Mouse (Mus musculus) gastrocnemius, postnatal 4 days (tissue): ENCODE measurements around the gene C5ar1. TPM values are rescaled to one million over a fixed set of nuclear protein-coding genes. Genes with fewer than 3 reads are reported as not detected.
A peak's percentile ranks its signal among the peaks of the same experiment; 100 is the strongest.

Source experiments
- DNase-seq, 2 experiments: peaks; one replicate each; pipeline ENCODE4 v3.0.0; 2021 to 2022; ENCODE audit warnings: low spot score in 2 of 2, mixed read lengths in 2 of 2
- total RNA-seq, 2 experiments: library from RNA; stranded (reverse); gene quantifications; 2 replicates each; pipeline ENCODE4 v1.2.3; 2021

Gene C5ar1
- total RNA-seq, 2 experiments from 2014 or later: 6.1 to 8.8 TPM

GRCm38 (mm10) chr7:16229869-16230268 is 29.5 kb downstream of the C5ar1 start:
- DNase-seq: no peak

- peak; percentile 92 to 95 for DNase-seq
Observed at GRCm38 (mm10) chr7:16221582-16222272, 37.6 kb downstream of the C5ar1 start, which contains the start of gene Dhx34. Gene Dhx34, minus strand, starts transcription at chr7:16222037.

GRCm38 (mm10) chr7:16213986-16214385 is 45.4 kb downstream of the C5ar1 start:
- no peak for DNase-seq

- no peak for DNase-seq
Observed at GRCm38 (mm10) chr7:16213196-16213595, 46.1 kb downstream of the C5ar1 start.

GRCm38 (mm10) chr7:16210862-16211365 is 48.4 kb downstream of the C5ar1 start:
- peak in 1 of 2 experiments; percentile 34 for DNase-seq

- no peak for DNase-seq
Observed at GRCm38 (mm10) chr7:16208781-16209665, 50.3 kb downstream of the C5ar1 start.

- DNase-seq: no peak
Observed at GRCm38 (mm10) chr7:16207496-16207895, 51.8 kb downstream of the C5ar1 start.

- no peak for DNase-seq
Observed at GRCm38 (mm10) chr7:16207076-16207475, 52.3 kb downstream of the C5ar1 start.

GRCm38 (mm10) chr7:16204791-16205190 is 54.5 kb downstream of the C5ar1 start:
- no peak for DNase-seq

GRCm38 (mm10) chr7:16203505-16203903 is 55.8 kb downstream of the C5ar1 start:
- DNase-seq: no peak

GRCm38 (mm10) chr7:16202756-16203504 is 56.4 kb downstream of the C5ar1 start:
- no peak for DNase-seq

- DNase-seq: no peak
Observed at GRCm38 (mm10) chr7:16201136-16201535, 58.2 kb downstream of the C5ar1 start.

GRCm38 (mm10) chr7:16198540-16198939 is 60.8 kb downstream of the C5ar1 start:
- DNase-seq: no peak

- no peak for DNase-seq
Observed at GRCm38 (mm10) chr7:16197166-16197565, 62.2 kb downstream of the C5ar1 start.

Other genes with a start within 250 kb of the C5ar1 start
- gene Bicra, start 211.6 kb downstream of the C5ar1 start, total RNA-seq: 10 to 100 TPM; 12.1 to 12.6 TPM
- under 1 TPM in 1 of 2 experiments, not detected in 1; 0.05 TPM for gene Zfp541, start 197.7 kb downstream of the C5ar1 start, total RNA-seq
- 100 to 1,000 TPM; 141 to 153 TPM for gene Napa, start 161.1 kb downstream of the C5ar1 start, total RNA-seq
- gene Kptn, start 139.6 kb downstream of the C5ar1 start, total RNA-seq: 10 to 100 TPM; 11.7 to 13.9 TPM
- 1 to 10 TPM in 1 of 2 experiments, under 1 TPM in 1; 0.54 to 1.1 TPM for gene Slc8a2, start 129.7 kb downstream of the C5ar1 start, total RNA-seq
- 10 to 100 TPM in 1 of 2 experiments, 1 to 10 TPM in 1; 9.5 to 11.7 TPM for gene Meis3, start 84.5 kb downstream of the C5ar1 start, total RNA-seq
- 10 to 100 TPM in 1 of 2 experiments, 1 to 10 TPM in 1; 9.3 to 10.5 TPM for gene Dhx34, start 37.5 kb downstream of the C5ar1 start, total RNA-seq
- under 1 TPM; 0.08 to 0.17 TPM for gene C5ar2, start 15.4 kb downstream of the C5ar1 start, total RNA-seq
- 10 to 100 TPM; 13.8 to 18.8 TPM for gene Inafm1, start 14.1 kb upstream of the C5ar1 start, total RNA-seq
- gene Ccdc9, start 27.3 kb upstream of the C5ar1 start, total RNA-seq: 10 to 100 TPM; 45.5 to 59.0 TPM
- 1 to 10 TPM; 9.1 to 9.7 TPM for gene Bbc3, start 48.9 kb upstream of the C5ar1 start, total RNA-seq
- 10 to 100 TPM; 76.3 to 77.6 TPM for gene Sae1, start 128.3 kb upstream of the C5ar1 start, total RNA-seq
- 10 to 100 TPM; 49.3 to 51.8 TPM for gene Zc3h4, start 141.4 kb upstream of the C5ar1 start, total RNA-seq
- 10 to 100 TPM; 21.1 to 27.2 TPM for gene Tmem160, start 193.2 kb upstream of the C5ar1 start, total RNA-seq
- gene Npas1, start 218.2 kb upstream of the C5ar1 start, total RNA-seq: not detected